Mouse (Mus musculus): ENCODE measurements around the gene Ssh1.

The Ssh1 gene

GRCm38 (mm10) chr5:113890874-113891273, 102.8 kb downstream of the Ssh1 start:
- DNase-seq (ENCODE audit: low spot score in 2 of 2): no peak

- DNase-seq (ENCODE audit: low spot score in 2 of 2): no peak
These were observed 103.8 kb downstream of the Ssh1 start for GRCm38 (mm10) chr5:113889912-113890311.

- no peak for DNase-seq (ENCODE audit: low spot score in 2 of 2)
These were observed 104.3 kb downstream of the Ssh1 start for GRCm38 (mm10) chr5:113889181-113889906.

- no peak for DNase-seq (ENCODE audit: low spot score in 2 of 2)
These were observed 105.4 kb downstream of the Ssh1 start for GRCm38 (mm10) chr5:113888186-113888795.

GRCm38 (mm10) chr5:113887132-113887531, 106.6 kb downstream of the Ssh1 start:
- DNase-seq (ENCODE audit: low spot score in 2 of 2): no peak
